Mouse (Mus musculus) midbrain, embryonic 14.5 days (tissue): ENCODE measurements around the gene Dbndd2. TPM values are rescaled to one million over a fixed set of nuclear protein-coding genes. Genes with fewer than 3 reads are reported as not detected.

Source experiments
- ATAC-seq: fragments of 200-750 bp; cut with Nextera tagmentation; 2 replicates; pipeline ENCODE4 v1.8.0; 2017; ENCODE audit warnings: moderate number of reproducible peaks, moderate library complexity; ENCODE audit not compliant: low FRiP score, low TSS enrichment
- DNase-seq: peaks from one replicate; pipeline ENCODE4 v3.0.0-alpha.2; 2015
- H3K27ac ChIP-seq: fragments of 300-500 bp; sonication (generic); replicated peaks from 2 replicates; pipeline ENCODE4 v1.5.1; 2014; ENCODE audit warnings: mild to moderate bottlenecking, low read depth, low read length, moderate library complexity
- H3K27me3 ChIP-seq: fragments of 300-500 bp; sonication (generic); 2 replicates; pipeline ENCODE4 v1.6.1; 2014; ENCODE audit warnings: low read length, control low read depth, mixed read lengths; ENCODE audit not compliant: control insufficient read depth, insufficient read depth
- H3K36me3 ChIP-seq: fragments of 300-500 bp; sonication (generic); 2 replicates; pipeline ENCODE4 v1.6.1; 2014; ENCODE audit warnings: low read length, control low read depth; ENCODE audit not compliant: control insufficient read depth, insufficient read depth
- H3K4me1 ChIP-seq: fragments of 300-500 bp; sonication (generic); 2 replicates; pipeline ENCODE4 v1.6.1; 2014; ENCODE audit warnings: mild to moderate bottlenecking, antibody characterized with exemption, low read length, control low read depth; ENCODE audit not compliant: control insufficient read depth, insufficient read depth
- H3K4me2 ChIP-seq: fragments of 300-500 bp; sonication (generic); 2 replicates; pipeline ENCODE4 v1.6.1; 2014; ENCODE audit warnings: mild to moderate bottlenecking, low read length, moderate library complexity
- H3K4me3 ChIP-seq: fragments of 300-500 bp; sonication (generic); replicated peaks from 2 replicates; pipeline ENCODE4 v1.5.1; 2014; ENCODE audit warnings: low read depth, low read length
- H3K9ac ChIP-seq: fragments of 300-500 bp; sonication (generic); replicated peaks from 2 replicates; pipeline ENCODE4 v1.6.1; 2014; ENCODE audit warnings: mild to moderate bottlenecking, low read length, moderate library complexity
- H3K9me3 ChIP-seq: fragments of 300-500 bp; sonication (generic); 2 replicates; pipeline ENCODE4 v1.6.1; 2016; ENCODE audit warnings: low read length, control low read depth, mixed read lengths; ENCODE audit not compliant: control insufficient read depth
- WGBS: fragments of 180-500 bp; shearing (Covaris S2); extraction: QIAGEN DNeasy Blood & Tissue Kit; methylation state at CpG from one replicate; pipeline ENCODE4 v1.1.7; 2014; 5-methylcytosine and 5-hydroxymethylcytosine counted together
- polyA plus RNA-seq: library from polyadenylated mRNA; unstranded; fragments of >200 nt; fragmentation: Nextera tagmentation; extraction: Ambion mirVana; gene quantifications from 2 replicates; pipeline ENCODE4 v1.2.1, GENCODE M21; 2014

Gene Dbndd2
- polyA plus RNA-seq, 1 experiment from 2014 or later, result 11.4 TPM

DNA sequence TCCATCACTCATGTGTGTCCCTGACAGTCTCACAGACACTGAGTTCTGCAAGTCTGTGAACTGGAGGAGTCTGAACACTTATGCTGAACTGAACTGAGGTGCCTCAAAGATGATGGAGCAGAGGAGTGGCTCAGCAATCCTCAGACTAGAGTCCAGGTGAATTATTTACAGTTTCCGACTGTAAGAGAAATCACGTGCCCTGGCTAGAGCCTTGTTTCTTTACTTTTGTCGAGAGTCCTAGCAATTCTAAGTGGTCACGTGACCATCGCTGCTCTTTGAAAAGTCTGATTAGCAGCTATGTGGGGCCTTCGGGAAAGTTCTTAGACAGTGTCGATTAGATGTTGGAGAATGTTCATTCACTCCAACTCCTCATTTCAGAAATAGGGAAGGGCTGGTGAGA is 28.0 kb upstream of the Dbndd2 start:
- Histone ChIP-seq H3K9me3 (no peaks in the 10 kb centered on the region), H3K36me3 (peaks cover 4% of the 10 kb centered on the region; the same call in 1 of the 2 replicates), H3K4me1 (peaks cover 16% of the 10 kb centered on the region), H3K27me3 (no peaks in the 10 kb centered on the region), H3K4me3 (no peak overlapping the region), H3K27ac (no peak overlapping the region), H3K9ac (no peak overlapping the region), H3K4me2 (no peak overlapping the region)
- 74% methylated on average over 7 of the region's 7 CpGs for WGBS
- no peak for DNase-seq
- no peak for ATAC-seq

DNA sequence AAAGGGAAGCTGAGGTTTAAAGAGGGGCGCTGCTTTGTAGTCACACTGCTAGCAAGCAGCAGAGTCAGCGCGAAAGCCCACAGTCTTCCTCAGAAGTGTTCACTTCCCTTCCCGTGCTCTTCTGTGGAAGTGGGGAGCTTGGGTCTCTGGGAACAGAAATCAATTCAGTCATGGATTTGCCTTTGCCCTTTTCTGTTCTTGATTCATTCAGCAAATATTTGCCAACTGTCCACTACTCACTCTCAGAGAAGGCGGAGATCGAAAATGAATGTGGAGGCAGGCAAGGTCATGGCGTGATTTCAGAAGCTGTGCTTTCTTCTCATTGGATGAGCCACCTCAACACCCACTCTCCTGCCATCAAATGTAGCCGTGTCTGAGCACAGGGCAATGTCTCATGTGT is 27.4 kb upstream of the Dbndd2 start:
- H3K9me3 ChIP-seq, result no peaks in the 10 kb centered on the region
- 86% methylated on average over 8 of the region's 8 CpGs for WGBS
- no peaks in the 10 kb centered on the region for H3K27me3 ChIP-seq
- ATAC-seq (no peak), DNase-seq (no peak)
- H3K4me1 ChIP-seq, result peaks cover 16% of the 10 kb centered on the region
- H3K4me3 ChIP-seq, result no peak overlapping the region
- peaks cover 10% of the 10 kb centered on the region; the same call in 1 of the 2 replicates for H3K36me3 ChIP-seq
- H3K27ac ChIP-seq, result no peak overlapping the region
- H3K4me2 ChIP-seq, result no peak overlapping the region
- no peak overlapping the region for H3K9ac ChIP-seq

DNA sequence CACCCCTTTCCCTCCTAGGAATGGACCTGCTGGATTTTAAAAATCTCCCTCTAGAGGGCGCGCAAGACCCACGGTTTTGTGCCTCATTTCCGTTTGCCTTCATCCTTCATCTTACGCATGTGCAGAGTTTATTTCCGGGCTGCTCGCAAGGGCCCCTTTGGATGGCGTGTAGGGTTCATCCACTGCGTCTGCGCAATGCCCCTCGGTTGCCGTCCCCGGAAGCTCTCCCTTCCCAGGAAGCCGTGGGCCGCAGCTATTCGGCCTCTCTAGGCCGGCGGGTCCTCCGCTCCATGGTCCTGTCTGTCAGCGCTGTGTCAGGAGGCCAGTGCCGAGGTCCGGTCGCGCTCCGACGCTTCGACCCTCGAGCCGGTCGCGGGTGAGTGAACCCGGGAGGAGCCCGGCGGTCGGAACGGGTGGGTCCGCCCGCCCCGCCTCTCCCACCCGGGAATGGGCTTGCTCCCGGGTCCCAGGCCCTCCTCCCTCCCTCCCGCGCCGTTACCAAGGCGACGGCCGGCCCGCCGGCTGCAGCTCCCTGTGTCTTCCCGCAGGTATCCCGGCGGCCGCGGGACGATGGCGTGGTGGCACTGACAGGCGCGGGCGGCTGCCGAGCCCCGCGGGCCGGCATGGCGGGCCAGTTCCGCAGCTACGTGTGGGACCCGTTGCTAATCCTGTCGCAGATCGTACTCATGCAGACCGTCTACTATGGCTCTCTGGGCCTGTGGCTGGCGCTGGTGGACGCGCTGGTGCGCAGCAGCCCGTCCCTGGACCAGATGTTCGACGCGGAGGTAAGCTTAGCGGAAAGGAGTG is 25.0 kb upstream of the Dbndd2 start, which contains the start of gene Gm20458:
Gene Gm20458 (plus strand): TSS at position 223 of the 807 bp plus-strand sequence.
- Histone ChIP-seq H3K27ac (peak within 1 kb of the TSS; percentile 94), H3K4me1 (peaks cover 16% of the 10 kb centered on the region), H3K4me2 (peak within 1 kb of the TSS; percentile 79), H3K27me3 (no peaks in the 10 kb centered on the region), H3K36me3 (peaks cover 34% of the 10 kb centered on the region), H3K9ac (peak within 1 kb of the TSS; percentile 79), H3K9me3 (no peaks in the 10 kb centered on the region), H3K4me3 (peak within 1 kb of the TSS; percentile 89)
- ATAC-seq, result peak; percentile 98
- WGBS, result under 1% methylated on average over 79 of the region's 79 CpGs
- DNase-seq, result peak; percentile 98

DNA sequence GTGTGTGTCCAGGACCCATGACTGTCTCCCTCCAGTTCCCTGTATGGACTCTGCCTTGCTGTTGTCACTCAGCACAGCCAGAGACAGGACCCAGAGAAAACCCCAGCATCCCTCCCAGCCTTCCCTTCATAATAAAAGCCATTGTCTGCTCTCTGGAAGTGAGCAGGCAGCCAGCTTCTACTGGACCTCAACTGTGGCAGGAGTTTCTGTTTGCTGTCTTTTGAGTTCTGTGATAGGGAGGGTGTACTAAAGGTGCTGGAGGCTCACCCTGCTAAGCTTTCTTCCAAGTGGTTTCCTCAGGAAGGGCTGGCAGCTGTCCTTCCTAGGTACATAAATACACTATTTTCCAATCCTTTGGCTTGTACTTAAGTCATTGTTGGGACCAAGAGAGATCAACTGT is 20.7 kb upstream of the Dbndd2 start:
- H3K9me3 ChIP-seq, result no peaks in the 10 kb centered on the region
- no peak overlapping the region for H3K9ac ChIP-seq
- ATAC-seq, result no peak
- no peak for DNase-seq
- H3K4me2 ChIP-seq, result no peak overlapping the region
- H3K36me3 ChIP-seq, result peaks cover 55% of the 10 kb centered on the region
- H3K27me3 ChIP-seq, result no peaks in the 10 kb centered on the region
- no peak overlapping the region for H3K27ac ChIP-seq
- peaks cover 12% of the 10 kb centered on the region for H3K4me1 ChIP-seq
- no peak overlapping the region for H3K4me3 ChIP-seq

DNA sequence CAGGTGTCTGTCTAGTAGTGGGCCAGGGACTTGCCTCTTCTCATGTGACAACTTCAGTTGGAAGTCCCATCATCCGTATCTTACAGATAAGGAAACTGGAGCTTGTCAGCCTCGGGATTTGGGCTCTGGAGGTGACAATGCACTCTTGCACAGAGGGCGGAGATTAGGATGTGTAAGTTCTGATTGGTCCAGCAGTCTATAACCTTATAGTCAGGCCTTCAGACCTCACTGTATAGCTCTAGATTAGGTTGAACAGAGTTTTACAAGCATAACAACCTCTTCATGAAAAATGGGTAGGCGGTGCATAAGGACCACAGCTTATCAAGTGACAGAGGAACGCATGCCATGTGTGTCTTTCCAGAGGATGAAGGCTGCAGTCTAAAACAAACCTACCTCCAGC is 19.1 kb upstream of the Dbndd2 start:
- peaks cover 10% of the 10 kb centered on the region for H3K4me1 ChIP-seq
- no peak overlapping the region for H3K27ac ChIP-seq
- H3K9ac ChIP-seq, result no peak overlapping the region
- no peaks in the 10 kb centered on the region for H3K27me3 ChIP-seq
- 84% methylated on average over 5 of the region's 5 CpGs for WGBS
- H3K4me2 ChIP-seq, result no peak overlapping the region
- peaks cover 63% of the 10 kb centered on the region for H3K36me3 ChIP-seq
- H3K9me3 ChIP-seq, result no peaks in the 10 kb centered on the region
- DNase-seq (no peak), ATAC-seq (no peak)
- H3K4me3 ChIP-seq, result no peak overlapping the region

DNA sequence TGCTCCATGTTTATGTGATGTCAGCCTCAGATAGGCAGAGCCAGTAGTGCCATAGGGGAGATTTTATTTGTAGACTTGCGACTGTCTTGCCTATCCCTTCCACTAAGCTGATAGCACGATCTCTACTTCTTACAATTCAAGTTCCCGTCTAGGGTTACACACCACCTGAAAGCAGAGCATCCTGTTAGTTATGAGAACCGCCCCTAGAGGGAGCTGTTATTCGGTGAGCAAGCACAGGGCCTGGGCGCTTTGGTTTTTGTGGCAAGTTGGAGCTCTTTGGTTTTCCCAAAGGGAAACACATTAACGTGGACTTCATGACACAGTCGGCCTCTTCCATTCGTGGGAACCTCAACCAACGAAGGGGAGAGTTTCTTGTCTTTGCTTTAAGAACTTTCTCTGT is 15.7 kb upstream of the Dbndd2 start:
- DNase-seq, result peak; percentile 65
- Histone ChIP-seq H3K9me3 (no peaks in the 10 kb centered on the region), H3K4me2 (no peak overlapping the region), H3K27ac (no peak overlapping the region), H3K9ac (no peak overlapping the region), H3K36me3 (peaks cover 63% of the 10 kb centered on the region), H3K4me3 (no peak overlapping the region), H3K4me1 (no peaks in the 10 kb centered on the region), H3K27me3 (no peaks in the 10 kb centered on the region)
- no peak for ATAC-seq
- 35% methylated on average over 10 of the region's 10 CpGs for WGBS

DNA sequence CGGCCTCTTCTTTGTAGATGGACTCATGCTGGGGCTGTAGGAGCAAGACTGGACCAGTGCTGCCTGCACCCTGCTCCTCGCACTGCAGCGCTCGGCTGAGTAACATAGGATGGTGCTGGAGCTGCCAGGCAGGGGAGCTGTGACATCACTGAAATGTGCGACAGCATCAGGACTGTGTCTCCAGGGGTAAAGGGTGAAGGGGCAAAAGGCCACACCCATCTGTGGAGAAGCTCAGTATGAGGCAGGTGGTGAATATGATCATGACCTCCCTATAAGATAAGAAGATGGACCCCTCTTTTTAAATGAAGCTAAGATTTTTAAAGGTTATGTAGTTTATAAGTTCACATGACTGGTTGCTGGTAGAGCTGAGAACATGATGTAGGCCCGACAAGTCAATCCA is 12.3 kb upstream of the Dbndd2 start, which contains the start of gene Trp53tg5:
Gene Trp53tg5 (minus strand): TSS at position 101 of the 400 bp plus-strand sequence.
- H3K4me1 ChIP-seq, result no peaks in the 10 kb centered on the region
- no peak within 1 kb of the TSS for H3K4me3 ChIP-seq
- no peak within 1 kb of the TSS for H3K9ac ChIP-seq
- H3K36me3 ChIP-seq, result peaks cover 48% of the 10 kb centered on the region
- ATAC-seq, result no peak
- no peaks in the 10 kb centered on the region for H3K27me3 ChIP-seq
- H3K4me2 ChIP-seq, result no peak within 1 kb of the TSS
- H3K27ac ChIP-seq, result no peak within 1 kb of the TSS
- no peaks in the 10 kb centered on the region for H3K9me3 ChIP-seq
- 82% methylated on average over 6 of the region's 6 CpGs for WGBS
- no peak for DNase-seq

DNA sequence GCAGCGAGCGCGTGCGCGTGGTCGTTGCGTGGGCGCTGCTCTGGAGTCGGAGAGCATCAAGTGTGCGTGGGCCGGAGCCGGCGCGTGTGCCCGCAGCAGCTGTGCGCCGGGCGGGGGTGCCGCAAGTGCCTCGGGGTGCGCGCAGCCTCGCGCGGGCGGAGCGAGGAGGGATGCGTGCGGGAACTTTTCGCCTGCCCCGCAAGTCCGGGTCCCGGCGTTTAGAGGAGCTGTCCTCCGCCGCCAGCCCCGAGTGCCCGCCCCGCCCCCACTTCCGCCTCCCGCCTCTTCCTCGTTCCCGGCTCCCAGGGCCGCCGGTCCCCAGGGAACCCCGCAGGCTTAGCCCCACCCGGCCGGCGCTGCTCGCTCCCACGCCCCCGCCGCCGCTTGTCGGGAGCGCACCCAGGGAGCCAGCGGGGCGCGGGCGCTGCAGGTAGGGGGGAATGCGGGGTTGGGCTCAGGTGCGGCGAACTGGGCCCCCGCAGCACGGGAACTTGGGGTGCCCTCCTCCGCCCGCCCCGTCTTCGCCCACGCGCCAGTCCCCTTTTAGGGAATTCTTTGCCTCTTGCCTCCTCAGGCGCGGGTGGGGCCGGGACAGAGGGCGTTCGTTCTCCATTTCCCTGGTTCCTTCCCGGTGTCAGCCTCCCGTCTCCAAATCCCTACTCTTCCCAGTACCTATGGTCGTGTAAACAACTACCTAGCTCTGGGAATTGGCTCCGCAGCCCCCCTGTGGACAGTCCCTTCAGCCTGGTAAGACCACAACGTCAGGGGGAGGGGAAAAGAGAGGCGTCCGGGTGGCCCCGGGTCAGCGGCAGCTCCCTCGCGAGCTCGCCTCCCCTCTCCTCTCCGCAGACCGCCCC is 580 bp downstream of the Dbndd2 start:
- H3K27me3 ChIP-seq, result peaks cover 21% of the 10 kb centered on the region
- no peak overlapping the region for H3K27ac ChIP-seq
- H3K4me3 ChIP-seq, result peak overlapping the region; percentile 65
- H3K9me3 ChIP-seq, result no peaks in the 10 kb centered on the region
- 0 out of 2 replicates have a peak, but pooled peaks cover 5% of the 10 kb centered on the region for H3K36me3 ChIP-seq
- WGBS, result under 1% methylated on average over 79 of the region's 90 CpGs
- DNase-seq (peak; percentile 77), ATAC-seq (no peak)
- peak overlapping the region; percentile 100 for H3K4me2 ChIP-seq
- H3K9ac ChIP-seq, result peak overlapping the region; percentile 67
- 0 out of 2 replicates have a peak, but pooled peaks cover 16% of the 10 kb centered on the region for H3K4me1 ChIP-seq
